Mouse (Mus musculus) heart, adult 2 months (tissue): ENCODE measurements around the gene Syp. TPM values are rescaled to one million over a fixed set of nuclear protein-coding genes. Genes with fewer than 3 reads are reported as not detected.

Source experiments
- DNase-seq, 2 experiments: peaks; one replicate each; pipeline ENCODE4 v3.0.0; 2021
- H3K27ac ChIP-seq: fragments of 200-600 bp; 2 replicates; pipeline ENCODE4 v1.8.1; 2022
- H3K27me3 ChIP-seq: fragments of 200-500 bp; 2 replicates; pipeline ENCODE4 v1.6.1; 2012; ENCODE audit warnings: mild to moderate bottlenecking, low read length, inconsistent platforms, mixed read lengths; ENCODE audit not compliant: control insufficient read depth, insufficient read depth
- H3K36me3 ChIP-seq: fragments of 200-500 bp; 2 replicates; pipeline ENCODE4 v1.6.1; 2012; ENCODE audit warnings: low read length, inconsistent platforms; ENCODE audit not compliant: control insufficient read depth, insufficient read depth
- H3K4me1 ChIP-seq: fragments of 200-500 bp; 2 replicates; pipeline ENCODE4 v1.6.1; 2011; ENCODE audit warnings: low read length; ENCODE audit not compliant: control insufficient read depth, insufficient read depth
- H3K4me3 ChIP-seq: fragments of 200-600 bp; 2 replicates; pipeline ENCODE4 v1.8.1; 2022
- H3K79me2 ChIP-seq: fragments of 200-500 bp; replicated peaks from 2 replicates; pipeline ENCODE4 v1.6.1; 2012; ENCODE audit warnings: mild to moderate bottlenecking, inconsistent platforms, low read length, moderate library complexity, mixed read lengths; ENCODE audit not compliant: control insufficient read depth, insufficient read depth
- H3K9ac ChIP-seq: fragments of 200-500 bp; 2 replicates; pipeline ENCODE4 v1.6.1; 2012; ENCODE audit warnings: low read depth, mild to moderate bottlenecking, control low read depth, inconsistent platforms, low read length, mixed read lengths
- CTCF ChIP-seq: fragments of 200-600 bp; IDR thresholded peaks from 2 replicates; pipeline ENCODE4 v1.8.1; 2022; ENCODE audit warnings: antibody characterized with exemption, mild to moderate bottlenecking, moderate library complexity
- EP300 ChIP-seq: fragments of 200-500 bp; IDR thresholded peaks from 2 replicates; pipeline ENCODE4 v1.6.1; 2011; ENCODE audit warnings: low read depth, low read length, control low read depth; ENCODE audit not compliant: insufficient read depth
- POLR2A ChIP-seq: fragments of 200-500 bp; IDR thresholded peaks from 2 replicates; pipeline ENCODE4 v1.6.1; 2011; ENCODE audit warnings: mild to moderate bottlenecking, low read depth, low read length, control low read depth; ENCODE audit not compliant: insufficient read depth
- WGBS: fragments of 180-500 bp; shearing (Covaris S2); methylation state at CpG from one replicate; pipeline ENCODE4 v1.1.7; 2018; 5-methylcytosine and 5-hydroxymethylcytosine counted together
- intact Hi-C: fragments of 180-260 bp; cut with DNase I; formaldehyde crosslinking; loops from one replicate; pipeline ENCODE4 v1.15.1; 2025
- long read RNA-seq: library from polyadenylated mRNA; stranded (forward); transcript quantifications from one replicate; pipeline ENCODE4 v2.0.0, GENCODE M21; 2021
- polyA plus RNA-seq: library from polyadenylated mRNA; depleted of rRNA; stranded (reverse); fragments of >200 nt; gene quantifications from 2 replicates; pipeline ENCODE4 v1.2.3, GENCODE M21; 2012; rRNA removed
- total RNA-seq, 2 experiments: library from RNA; stranded (reverse); gene quantifications; 2 replicates each; pipeline ENCODE4 v1.2.3; 2021

Syp gene
- total RNA-seq (1 to 10 TPM; 2.6 to 4.2 TPM), polyA plus RNA-seq (3.4 and 3.8 TPM in 2 replicates)
- long read RNA-seq = 0 reads

DNA sequence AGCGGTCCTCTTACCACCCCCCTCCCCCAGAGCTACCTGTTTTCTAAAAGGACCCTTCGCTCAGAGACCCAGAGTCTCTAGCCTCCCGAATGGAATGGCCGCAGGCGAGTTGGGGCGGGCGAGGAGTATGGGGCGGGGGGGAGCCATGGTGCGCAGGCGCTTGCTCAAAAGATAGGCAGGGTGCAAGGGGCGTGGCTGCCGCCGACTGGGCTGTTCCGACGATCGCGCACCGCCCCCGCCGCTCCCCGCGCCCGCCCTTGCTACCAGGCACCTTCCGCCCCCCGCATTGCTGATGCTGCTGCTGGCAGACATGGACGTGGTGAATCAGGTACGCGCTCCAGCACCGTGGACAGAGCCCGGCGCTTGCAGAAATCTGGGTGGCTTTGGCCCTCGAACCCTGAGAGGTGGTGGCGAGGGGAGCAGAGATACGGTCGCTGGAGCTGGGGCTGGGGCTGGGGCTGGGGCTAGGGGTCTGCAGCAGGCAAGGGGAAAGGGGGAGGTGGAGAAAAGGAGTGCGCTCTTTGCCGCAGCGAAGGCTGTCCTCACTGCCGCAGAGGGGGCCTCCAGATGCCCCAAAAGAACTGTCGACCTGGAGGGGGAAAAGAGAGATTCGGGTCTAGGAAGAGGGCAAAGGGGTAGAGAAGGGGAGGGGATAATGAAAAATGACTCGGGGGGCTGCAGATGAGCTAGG lies at the start of gene Syp:
Gene Syp (plus strand): TSS at position 71 of the 691 bp plus-strand sequence.
- intact Hi-C loops = no loop called here
- Histone ChIP-seq H3K36me3 (no peaks in the 10 kb centered on the region), H3K27me3 (no peaks in the 10 kb centered on the region), H3K27ac (no peak within 1 kb of the TSS), H3K79me2 (no peaks in the 10 kb centered on the region), H3K9ac (no peak within 1 kb of the TSS; the same call in 1 of the 2 replicates), H3K4me1 (no peaks in the 10 kb centered on the region; the same call in 1 of the 2 replicates), H3K4me3 (no peak within 1 kb of the TSS)
- peak; percentile 67 to 76 for DNase-seq
- 21% methylated on average over 41 of the region's 42 CpGs for WGBS
- no peak for TF ChIP-seq POLR2A
- TF ChIP-seq CTCF = no peak
- no peak for TF ChIP-seq EP300

GRCm38 (mm10) chrX:7595371-7595770 lies 42.9 kb upstream of the Syp start:
- intact Hi-C loops = no loop called here
- TF ChIP-seq EP300 = no peak
- no peak for TF ChIP-seq CTCF
- TF ChIP-seq POLR2A = no peak
- Histone ChIP-seq H3K4me3 (no peak overlapping the region), H3K36me3 (no peaks in the 10 kb centered on the region), H3K27ac (no peak overlapping the region), H3K9ac (no peak overlapping the region), H3K79me2 (no peaks in the 10 kb centered on the region), H3K27me3 (no peaks in the 10 kb centered on the region), H3K4me1 (no peaks in the 10 kb centered on the region)
- no peak for DNase-seq
- WGBS = 82% methylated on average over 9 of the region's 9 CpGs

DNA sequence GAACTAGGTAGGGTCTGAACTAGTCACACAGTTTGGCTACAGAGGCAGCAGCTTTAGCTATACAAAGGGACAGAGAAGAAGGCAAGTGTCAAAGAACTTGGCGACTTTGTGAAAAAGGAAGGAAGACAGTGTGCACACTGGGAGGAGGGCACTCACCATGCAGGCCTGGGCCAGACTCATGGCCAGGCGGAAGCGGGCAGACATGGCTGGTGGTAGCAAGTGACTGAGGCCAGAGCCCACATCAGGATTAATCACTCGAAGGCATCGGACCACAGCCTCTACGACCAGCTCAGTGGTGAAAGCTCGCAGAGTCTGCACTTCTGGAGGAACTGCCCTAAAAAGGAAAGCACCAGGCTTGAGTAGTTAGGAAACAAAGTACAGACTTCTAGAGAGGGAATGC lies 34.3 kb upstream of the Syp start:
- H3K4me3 ChIP-seq = no peak overlapping the region
- H3K79me2 ChIP-seq = no peaks in the 10 kb centered on the region
- H3K27ac ChIP-seq = no peak overlapping the region
- H3K36me3 ChIP-seq = no peaks in the 10 kb centered on the region
- intact Hi-C loops = no loop called here
- whole genome bisulfite sequencing = 82% methylated on average over 7 of the region's 7 CpGs
- DNase-seq = no peak
- no peak overlapping the region for H3K9ac ChIP-seq
- H3K4me1 ChIP-seq = no peaks in the 10 kb centered on the region
- H3K27me3 ChIP-seq = no peaks in the 10 kb centered on the region
- TF ChIP-seq POLR2A (no peak), CTCF (no peak), EP300 (no peak)

GRCm38 (mm10) chrX:7604879-7605574 lies 33.2 kb upstream of the Syp start, which contains the start of gene Ccdc22:
Gene Ccdc22 (minus strand): TSS chrX:7605517.
- WGBS = 15% methylated on average over 28 of the region's 28 CpGs
- Histone ChIP-seq H3K4me1 (no peaks in the 10 kb centered on the region), H3K9ac (peak within 1 kb of the TSS; percentile 73), H3K4me3 (peak within 1 kb of the TSS; percentile 65), H3K27ac (peak within 1 kb of the TSS; percentile 57), H3K36me3 (no peaks in the 10 kb centered on the region), H3K27me3 (no peaks in the 10 kb centered on the region), H3K79me2 (no peaks in the 10 kb centered on the region)
- DNase-seq = peak; percentile 85 to 87
- no peak for TF ChIP-seq CTCF
- peak; percentile 47; the same call in 1 of the 2 replicates for TF ChIP-seq POLR2A
- intact Hi-C loops = loop anchor here (5.0 kb wide), 1 partner anchor 92 kb away; the partner anchor contains the start of gene Gpkow

GRCm38 (mm10) chrX:7605575-7605941 lies 32.7 kb upstream of the Syp start:
- H3K4me3 ChIP-seq = no peak overlapping the region
- H3K4me1 ChIP-seq = no peaks in the 10 kb centered on the region
- intact Hi-C loops = loop anchor here (5.0 kb wide), 1 partner anchor 92 kb away; the partner anchor contains the start of gene Gpkow
- no peaks in the 10 kb centered on the region for H3K27me3 ChIP-seq
- no peak for DNase-seq
- TF ChIP-seq POLR2A = no peak
- TF ChIP-seq CTCF = no peak
- no peak for TF ChIP-seq EP300
- no peak overlapping the region for H3K27ac ChIP-seq
- H3K36me3 ChIP-seq = no peaks in the 10 kb centered on the region
- no peaks in the 10 kb centered on the region for H3K79me2 ChIP-seq
- H3K9ac ChIP-seq = no peak overlapping the region
- 22% methylated on average over 8 of the region's 8 CpGs for WGBS

GRCm38 (mm10) chrX:7606783-7607182 lies 31.5 kb upstream of the Syp start, which contains the start of gene Cacna1f:
Gene Cacna1f (plus strand): TSS chrX:7607083.
- TF ChIP-seq EP300 (no peak), POLR2A (no peak), CTCF (no peak)
- Histone ChIP-seq H3K27ac (no peak within 1 kb of the TSS), H3K36me3 (no peaks in the 10 kb centered on the region), H3K4me3 (no peak within 1 kb of the TSS), H3K4me1 (no peaks in the 10 kb centered on the region), H3K27me3 (no peaks in the 10 kb centered on the region), H3K9ac (no peak within 1 kb of the TSS), H3K79me2 (no peaks in the 10 kb centered on the region)
- intact Hi-C loops = loop anchor here (5.0 kb wide), 1 partner anchor 91 kb away; the partner anchor contains the start of gene Gpkow
- DNase-seq = no peak
- WGBS = 71% methylated on average over 6 of the region's 6 CpGs
